Mouse (Mus musculus): ENCODE data around the gene Eif3j1. TPM values are rescaled to one million over a fixed set of nuclear protein-coding genes. Genes with fewer than 3 reads are reported as not detected.
"Not testable (repeated sequence)": the region's sequence is repeated elsewhere in the genome, so short reads cannot be mapped to it uniquely, and the experiment has no call there.

Eif3j1 gene
- polyA plus RNA-seq, 1 experiment from 2014 or later = 16.0 TPM

DNA sequence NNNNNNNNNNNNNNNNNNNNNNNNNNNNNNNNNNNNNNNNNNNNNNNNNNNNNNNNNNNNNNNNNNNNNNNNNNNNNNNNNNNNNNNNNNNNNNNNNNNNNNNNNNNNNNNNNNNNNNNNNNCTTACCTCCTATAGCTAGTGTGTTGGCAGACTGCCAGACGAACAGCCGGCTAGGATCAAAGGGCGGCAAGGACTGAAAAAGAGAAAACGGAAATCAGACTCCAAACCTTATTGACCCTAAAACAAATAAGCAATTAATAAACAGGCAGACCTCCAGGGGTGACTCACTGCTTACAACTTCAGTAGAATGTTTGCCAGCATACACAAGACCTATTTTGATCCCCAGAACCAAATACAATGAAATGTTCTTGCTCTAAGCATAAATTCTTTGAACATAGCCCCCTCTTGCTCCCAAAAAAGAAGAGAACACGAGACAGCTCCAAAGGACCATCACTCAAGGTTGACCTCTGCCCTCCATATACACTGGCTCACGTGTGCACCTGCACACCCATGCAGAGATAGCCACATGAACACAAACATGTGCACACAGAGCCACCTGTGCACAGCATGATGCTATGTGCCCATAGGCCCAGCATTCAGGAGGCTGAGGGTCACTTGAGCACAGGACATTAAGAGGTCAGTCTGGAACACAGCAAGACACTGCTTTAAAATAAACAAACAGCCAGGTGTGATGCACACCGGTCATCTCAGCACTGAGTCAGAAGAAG lies 53.5 kb downstream of the Eif3j1 start:
- Histone ChIP-seq H3K9me3 (ENCODE audit: control insufficient read depth, low read length) (no peaks in the 10 kb centered on the region), H3K4me3 (ENCODE audit: low read depth, low read length) (no peak overlapping the region), H3K4me1 (replicated peaks; ENCODE audit: control insufficient read depth, insufficient read depth, low read length) (no peaks in the 10 kb centered on the region), H3K4me2 (ENCODE audit: low read depth, low read length, severe bottlenecking) (no peak overlapping the region), H3K27me3 (ENCODE audit: control insufficient read depth, insufficient read depth, low read length) (no peaks in the 10 kb centered on the region), H3K27ac (ENCODE audit: low read depth, low read length) (no peak overlapping the region), H3K9ac (ENCODE audit: low read length) (no peak overlapping the region), H3K36me3 (ENCODE audit: control insufficient read depth, insufficient read depth, low read length) (no peaks in the 10 kb centered on the region; the same call in 1 of the 2 replicates)
- DNase-seq (ENCODE audit: low spot score) (no peak), ATAC-seq (replicated peaks; ENCODE audit: low FRiP score) (no peak)
- WGBS = 73% methylated on average over 7 of the region's 7 CpGs

- no peak for ATAC-seq (replicated peaks; ENCODE audit: low FRiP score)
- peaks cover 2% of the 10 kb centered on the region; the same call in 1 of the 2 replicates for H3K36me3 ChIP-seq (ENCODE audit: control insufficient read depth, insufficient read depth, low read length)
Measured at GRCm38 (mm10) chr2:122086446-122086845, 58.1 kb downstream of the Eif3j1 start.

DNA sequence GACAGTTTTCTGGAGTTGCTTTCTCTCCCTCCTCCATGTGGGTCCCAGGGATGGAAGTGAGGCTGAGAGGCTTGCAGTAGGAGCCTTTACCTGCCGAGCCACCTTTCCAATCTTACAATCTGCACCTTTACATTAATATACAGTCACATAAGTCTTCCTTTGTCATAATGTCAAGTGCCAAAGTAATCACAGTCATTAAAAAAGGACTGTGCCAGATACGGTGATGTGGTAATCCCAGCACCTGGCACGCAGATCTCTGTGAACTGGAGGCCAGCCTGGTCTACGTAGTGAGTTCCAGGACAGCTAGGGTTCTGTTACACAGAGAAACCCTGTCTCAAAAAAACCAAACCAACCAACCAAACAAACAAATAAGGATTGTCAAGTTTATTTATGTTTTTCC lies 65.5 kb downstream of the Eif3j1 start:
- Histone ChIP-seq H3K27me3 (ENCODE audit: control insufficient read depth, insufficient read depth, low read length) (no peaks in the 10 kb centered on the region), H3K4me1 (replicated peaks; ENCODE audit: control insufficient read depth, insufficient read depth, low read length) (no peaks in the 10 kb centered on the region), H3K27ac (ENCODE audit: low read depth, low read length) (no peak overlapping the region), H3K9ac (ENCODE audit: low read length) (no peak overlapping the region), H3K36me3 (ENCODE audit: control insufficient read depth, insufficient read depth, low read length) (peaks cover 3% of the 10 kb centered on the region; the same call in 1 of the 2 replicates), H3K4me3 (ENCODE audit: low read depth, low read length) (no peak overlapping the region), H3K9me3 (ENCODE audit: control insufficient read depth, low read length) (no peaks in the 10 kb centered on the region), H3K4me2 (ENCODE audit: low read depth, low read length, severe bottlenecking) (no peak overlapping the region)
- 98% methylated on average over 4 of the region's 4 CpGs for WGBS
- DNase-seq (ENCODE audit: low spot score) (no peak), ATAC-seq (replicated peaks; ENCODE audit: low FRiP score) (no peak)

More at GRCm38 (mm10) chr2:122086446-122086845, 58.1 kb downstream of the Eif3j1 start:
- no peak overlapping the region for H3K9ac ChIP-seq (ENCODE audit: low read length)
- WGBS = 97% methylated on average over 4 of the region's 4 CpGs
- no peaks in the 10 kb centered on the region for H3K9me3 ChIP-seq (ENCODE audit: control insufficient read depth, low read length)
- H3K27ac ChIP-seq (ENCODE audit: low read depth, low read length) = no peak overlapping the region
- no peak overlapping the region for H3K4me2 ChIP-seq (ENCODE audit: low read depth, low read length, severe bottlenecking)
- H3K27me3 ChIP-seq (ENCODE audit: control insufficient read depth, insufficient read depth, low read length) = no peaks in the 10 kb centered on the region
- DNase-seq (ENCODE audit: low spot score) = no peak
- no peak overlapping the region for H3K4me3 ChIP-seq (ENCODE audit: low read depth, low read length)
- H3K4me1 ChIP-seq (replicated peaks; ENCODE audit: control insufficient read depth, insufficient read depth, low read length) = no peaks in the 10 kb centered on the region

DNA sequence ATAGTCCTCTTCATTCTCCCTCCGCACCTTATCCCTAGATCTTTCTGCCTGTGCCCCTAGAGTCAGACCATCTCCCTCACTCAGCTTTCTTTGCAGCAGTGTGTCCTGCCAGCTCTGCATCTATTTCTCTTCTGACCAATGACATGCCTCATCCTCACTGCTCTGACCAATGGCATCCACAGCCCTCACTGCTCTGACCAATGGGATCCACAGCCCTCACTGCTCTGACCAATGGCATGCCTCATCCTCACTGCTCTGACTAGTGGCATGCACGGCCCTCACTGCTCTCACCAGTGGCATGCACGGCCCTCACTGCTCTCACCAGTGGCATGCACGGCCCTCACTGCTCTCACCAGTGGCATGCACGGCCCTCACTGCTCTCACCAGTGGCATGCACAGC lies 69.3 kb downstream of the Eif3j1 start:
- ATAC-seq (replicated peaks; ENCODE audit: low FRiP score); H3K27me3 ChIP-seq (ENCODE audit: control insufficient read depth, insufficient read depth, low read length); DNase-seq (ENCODE audit: low spot score); H3K4me1 ChIP-seq (replicated peaks; ENCODE audit: control insufficient read depth, insufficient read depth, low read length); H3K4me3 ChIP-seq (ENCODE audit: low read depth, low read length); H3K9me3 ChIP-seq (ENCODE audit: control insufficient read depth, low read length); H3K9ac ChIP-seq (ENCODE audit: low read length); H3K4me2 ChIP-seq (ENCODE audit: low read depth, low read length, severe bottlenecking); H3K27ac ChIP-seq (ENCODE audit: low read depth, low read length); H3K36me3 ChIP-seq (ENCODE audit: control insufficient read depth, insufficient read depth, low read length): not testable (repeated sequence)
- 84% methylated on average over 5 of the region's 5 CpGs for WGBS

- Histone ChIP-seq H3K4me3 (ENCODE audit: low read depth, low read length) (no peak overlapping the region), H3K27ac (ENCODE audit: low read depth, low read length) (no peak overlapping the region), H3K27me3 (ENCODE audit: control insufficient read depth, insufficient read depth, low read length) (no peaks in the 10 kb centered on the region), H3K9me3 (ENCODE audit: control insufficient read depth, low read length) (no peaks in the 10 kb centered on the region), H3K9ac (ENCODE audit: low read length) (no peak overlapping the region), H3K36me3 (ENCODE audit: control insufficient read depth, insufficient read depth, low read length) (no peaks in the 10 kb centered on the region; the same call in 1 of the 2 replicates), H3K4me2 (ENCODE audit: low read depth, low read length, severe bottlenecking) (no peak overlapping the region), H3K4me1 (replicated peaks; ENCODE audit: control insufficient read depth, insufficient read depth, low read length) (no peaks in the 10 kb centered on the region)
- DNase-seq (ENCODE audit: low spot score) (no peak), ATAC-seq (replicated peaks; ENCODE audit: low FRiP score) (no peak)
Measured at GRCm38 (mm10) chr2:122102070-122102469, 73.7 kb downstream of the Eif3j1 start.

Small RNA genes within 50 kb of the gene (microRNA-seq; reads per million reads assigned to microRNA genes)
- gene Gm47314 (ENCODE audit: insufficient number of aligned reads) = not detected

Other genes starting within 250 kb of the Eif3j1 start
- gene Frmd5, start 221.5 kb upstream of the Eif3j1 start, polyA plus RNA-seq (2014; fragmentation: Nextera tagmentation; extraction: Ambion mirVana) = 26.6 and 27.1 TPM in 2 replicates
- gene Casc4, start 161.6 kb upstream of the Eif3j1 start, polyA plus RNA-seq (2014; fragmentation: Nextera tagmentation; extraction: Ambion mirVana) = 25.0 and 26.7 TPM in 2 replicates
- gene Ctdspl2, start 72.5 kb upstream of the Eif3j1 start, polyA plus RNA-seq (2014; fragmentation: Nextera tagmentation; extraction: Ambion mirVana) = 61.6 and 71.5 TPM in 2 replicates
- gene Mageb3, start 72.5 kb upstream of the Eif3j1 start, polyA plus RNA-seq (2014; fragmentation: Nextera tagmentation; extraction: Ambion mirVana) = 0.33 TPM in 2 replicates
- 16.0 and 17.9 TPM in 2 replicates for gene Spg11, start 89.8 kb downstream of the Eif3j1 start, polyA plus RNA-seq (2014; fragmentation: Nextera tagmentation; extraction: Ambion mirVana)
- gene B2m, start 119.1 kb downstream of the Eif3j1 start, polyA plus RNA-seq (2014; fragmentation: Nextera tagmentation; extraction: Ambion mirVana) = 98.5 and 101 TPM in 2 replicates
- gene Trim69, start 132.2 kb downstream of the Eif3j1 start, polyA plus RNA-seq (2014; fragmentation: Nextera tagmentation; extraction: Ambion mirVana) = 0.15 TPM in 1 of 2 replicates, not detected in the other
- not detected in 2 replicates for gene Patl2, start 157.6 kb downstream of the Eif3j1 start, polyA plus RNA-seq (2014; fragmentation: Nextera tagmentation; extraction: Ambion mirVana)
- not detected in 2 replicates for gene Terb2, start 157.7 kb downstream of the Eif3j1 start, polyA plus RNA-seq (2014; fragmentation: Nextera tagmentation; extraction: Ambion mirVana)
- 28.4 and 31.7 TPM in 2 replicates for gene Sord, start 206.2 kb downstream of the Eif3j1 start, polyA plus RNA-seq (2014; fragmentation: Nextera tagmentation; extraction: Ambion mirVana)

All from forebrain, embryonic 11.5 days (tissue).